Comparison of ENCODE assay signal across 13 mouse cellular contexts in the genomic region with DNA sequence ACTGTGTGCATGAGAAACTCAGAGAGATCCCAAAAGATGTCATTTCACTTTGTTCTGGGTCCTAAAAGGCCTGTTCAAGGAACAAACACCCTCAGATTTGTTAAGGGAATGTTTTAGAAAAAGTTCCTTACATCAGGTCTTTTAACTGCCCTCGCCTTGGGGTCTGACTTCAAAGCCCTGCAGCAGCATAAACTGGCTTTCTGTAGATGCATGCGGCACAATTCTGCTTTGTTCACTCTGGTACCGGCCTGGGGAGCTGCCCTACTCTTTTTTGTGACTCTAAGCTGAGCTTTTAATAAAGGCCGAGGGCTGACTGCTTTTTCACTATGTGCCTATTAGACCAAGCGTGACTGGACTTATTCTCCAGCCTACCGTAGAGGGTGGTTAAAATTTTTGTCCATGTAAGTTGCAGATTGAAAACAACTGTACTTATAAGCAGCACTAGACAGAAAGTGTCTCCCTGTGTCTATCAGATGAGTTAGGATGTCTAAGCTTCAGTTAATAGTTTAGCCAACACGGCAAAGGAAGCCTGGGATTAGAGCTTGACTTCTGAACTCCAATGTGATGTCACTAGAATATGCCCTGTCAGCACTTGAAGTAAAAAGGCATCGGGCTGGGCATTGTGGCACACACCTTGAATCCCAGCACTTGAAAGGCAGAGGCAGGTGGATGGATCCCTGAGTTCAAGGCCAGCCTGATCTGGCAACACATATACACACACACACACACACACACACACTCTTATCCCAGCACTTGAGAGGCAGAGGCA. TPM values are rescaled to one million over a fixed set of nuclear protein-coding genes. Genes with fewer than 3 reads are reported as not detected.
A peak's percentile ranks its signal among the peaks of the same experiment; 100 is the strongest.
DNase-seq lines count a peak whose midpoint lies in the region; ATAC-seq lines count a peak whose summit lies in the region.
"Had no signal": no experiment of that assay in that cellular context is flagged by ENCODE, and none has a peak within 500 bp of the region (broad histone marks: within the 10 kb centered on the region; RNA-seq: fewer than 3 reads in every experiment).

No protein-coding gene starts in this region.

- H3K9ac ChIP-seq in hindbrain, embryonic 16.5 days (ENCODE audit: low read depth, low read length) = no peak overlapping the region
- H3K9ac ChIP-seq in embryonic facial prominence, embryonic 14.5 days (ENCODE audit: low read depth, low read length) = peak overlapping the region; percentile 5; the same call in 1 of the 2 replicates
- no peak overlapping the region for H3K9ac ChIP-seq in kidney, embryonic 15.5 days
- H3K9ac ChIP-seq in midbrain, embryonic 15.5 days = no peak overlapping the region
- H3K9ac ChIP-seq: embryonic facial prominence, embryonic 15.5 days had no signal

- H3K4me2 ChIP-seq in hindbrain, embryonic 16.5 days (ENCODE audit: low read length) = no peak overlapping the region
- H3K4me2 ChIP-seq in embryonic facial prominence, embryonic 14.5 days (ENCODE audit: low read depth, low read length) = no peak overlapping the region
- H3K4me2 ChIP-seq in kidney, embryonic 15.5 days = no peak overlapping the region
- H3K4me2 ChIP-seq in midbrain, embryonic 15.5 days = no peak overlapping the region
- H3K4me2 ChIP-seq: embryonic facial prominence, embryonic 15.5 days had no signal

- no peaks in the 10 kb centered on the region for H3K9me3 ChIP-seq in hindbrain, embryonic 10.5 days
- no peaks in the 10 kb centered on the region for H3K9me3 ChIP-seq in hindbrain, embryonic 16.5 days (ENCODE audit: control insufficient read depth, low read length)
- no peaks in the 10 kb centered on the region for H3K9me3 ChIP-seq in embryonic facial prominence, embryonic 14.5 days (ENCODE audit: control insufficient read depth, low read length)
- no peaks in the 10 kb centered on the region for H3K9me3 ChIP-seq in kidney, embryonic 15.5 days (replicated peaks)
- no peaks in the 10 kb centered on the region for H3K9me3 ChIP-seq in midbrain, embryonic 15.5 days
- H3K9me3 ChIP-seq: embryonic facial prominence, embryonic 15.5 days had no signal

- 48% methylated on average over 8 of the region's 8 CpGs for WGBS in hindbrain, embryonic 10.5 days
- 32% methylated on average over 8 of the region's 8 CpGs for WGBS in hindbrain, embryonic 16.5 days
- WGBS in embryonic facial prominence, embryonic 14.5 days = 43% methylated on average over 8 of the region's 8 CpGs
- WGBS in kidney, embryonic 15.5 days = 77% methylated on average over 8 of the region's 8 CpGs
- WGBS in midbrain, embryonic 15.5 days = 17% methylated on average over 8 of the region's 8 CpGs

- peak overlapping the region; percentile 77 for H3K27ac ChIP-seq in hindbrain, embryonic 10.5 days
- H3K27ac ChIP-seq in hindbrain, embryonic 16.5 days (ENCODE audit: low read depth, low read length) = no peak overlapping the region
- H3K27ac ChIP-seq in embryonic facial prominence, embryonic 14.5 days (replicated peaks; ENCODE audit: low read depth, low read length) = no peak overlapping the region
- H3K27ac ChIP-seq in kidney, embryonic 15.5 days = peak overlapping the region; percentile 77
- peak overlapping the region; percentile 7; the same call in 1 of the 2 replicates for H3K27ac ChIP-seq in midbrain, embryonic 15.5 days
- H3K27ac ChIP-seq: embryonic facial prominence, embryonic 15.5 days had no signal

- peaks cover 16% of the 10 kb centered on the region for H3K4me1 ChIP-seq in hindbrain, embryonic 10.5 days (replicated peaks)
- no peaks in the 10 kb centered on the region for H3K4me1 ChIP-seq in hindbrain, embryonic 16.5 days (ENCODE audit: control insufficient read depth, insufficient read depth, low read depth, low read length)
- H3K4me1 ChIP-seq in embryonic facial prominence, embryonic 14.5 days (ENCODE audit: control insufficient read depth, insufficient read depth, low read length) = no peaks in the 10 kb centered on the region
- H3K4me1 ChIP-seq in kidney, embryonic 15.5 days = 0 out of 2 replicates have a peak, but pooled peaks cover 7% of the 10 kb centered on the region
- H3K4me1 ChIP-seq in midbrain, embryonic 15.5 days = peaks cover 5% of the 10 kb centered on the region; the same call in 1 of the 2 replicates

- H3K27me3 ChIP-seq in hindbrain, embryonic 10.5 days (ENCODE audit: insufficient read depth, poor library complexity, severe bottlenecking) = no peaks in the 10 kb centered on the region
- no peaks in the 10 kb centered on the region for H3K27me3 ChIP-seq in hindbrain, embryonic 16.5 days (replicated peaks; ENCODE audit: control insufficient read depth, insufficient read depth, low read length)
- H3K27me3 ChIP-seq in embryonic facial prominence, embryonic 14.5 days (replicated peaks; ENCODE audit: control insufficient read depth, insufficient read depth, low read length) = no peaks in the 10 kb centered on the region
- H3K27me3 ChIP-seq in kidney, embryonic 15.5 days = no peaks in the 10 kb centered on the region
- no peaks in the 10 kb centered on the region for H3K27me3 ChIP-seq in midbrain, embryonic 15.5 days (replicated peaks)
- H3K27me3 ChIP-seq: embryonic facial prominence, embryonic 15.5 days; Patski had no signal

- H3K36me3 ChIP-seq in hindbrain, embryonic 10.5 days = peaks cover 71% of the 10 kb centered on the region
- H3K36me3 ChIP-seq in hindbrain, embryonic 16.5 days (ENCODE audit: control insufficient read depth, insufficient read depth, low read length) = peaks cover 7% of the 10 kb centered on the region
- H3K36me3 ChIP-seq in embryonic facial prominence, embryonic 14.5 days (ENCODE audit: control insufficient read depth, insufficient read depth, low read length) = peaks cover 47% of the 10 kb centered on the region
- H3K36me3 ChIP-seq in kidney, embryonic 15.5 days = peaks cover 69% of the 10 kb centered on the region
- peaks cover 11% of the 10 kb centered on the region; the same call in 1 of the 2 replicates for H3K36me3 ChIP-seq in midbrain, embryonic 15.5 days (replicated peaks)

- H3K4me3 ChIP-seq in hindbrain, embryonic 10.5 days = no peak overlapping the region
- no peak overlapping the region for H3K4me3 ChIP-seq in hindbrain, embryonic 16.5 days (ENCODE audit: low read length)
- H3K4me3 ChIP-seq in embryonic facial prominence, embryonic 14.5 days (ENCODE audit: low read depth, low read length) = no peak overlapping the region
- no peak overlapping the region for H3K4me3 ChIP-seq in kidney, embryonic 15.5 days (replicated peaks)
- H3K4me3 ChIP-seq in midbrain, embryonic 15.5 days = no peak overlapping the region
- H3K4me3 ChIP-seq: embryonic facial prominence, embryonic 15.5 days had no signal

- ATAC-seq in hindbrain, embryonic 16.5 days = no peak
- ATAC-seq in embryonic facial prominence, embryonic 14.5 days (ENCODE audit: low read depth) = no peak
- no peak for ATAC-seq in kidney, embryonic 15.5 days (replicated peaks; ENCODE audit: low FRiP score)
- no peak for ATAC-seq in midbrain, embryonic 15.5 days (replicated peaks)
- ATAC-seq: Patski had no signal

- no peak for DNase-seq in hindbrain, embryonic 10.5 days (ENCODE audit: low spot score)
- DNase-seq in embryonic facial prominence, embryonic 14.5 days (ENCODE audit: low spot score) = peak; percentile 7
- DNase-seq in frontal cortex, postnatal 25 days (ENCODE audit: low spot score in 2 of 2) = no peak
- no peak for DNase-seq in layer of hippocampus, adult 18-20 months (ENCODE audit: low spot score in 2 of 2)
- DNase-seq in thymus, postnatal 25 days = no peak
- DNase-seq: gastrocnemius, postnatal 14 days; heart, postnatal 14 days; spleen, adult 18-20 months had no signal

RNA-seq across cellular contexts. Expression of a gene that starts 15.6 kb away (rescaled TPM):
- 128 and 136 TPM in 2 replicates for polyA plus RNA-seq in hindbrain, embryonic 10.5 days (2016; fragmentation: Nextera tagmentation; extraction: Ambion mirVana)
- polyA plus RNA-seq in hindbrain, embryonic 16.5 days (2015; fragmentation: Nextera tagmentation; extraction: Ambion mirVana) = 73.5 and 77.2 TPM in 2 replicates
- 139 and 143 TPM in 2 replicates for polyA plus RNA-seq in embryonic facial prominence, embryonic 14.5 days (2014; fragmentation: Nextera tagmentation; extraction: Ambion mirVana)
- 137 and 142 TPM in 2 replicates for polyA plus RNA-seq in kidney, embryonic 15.5 days (2015; fragmentation: Nextera tagmentation; extraction: Ambion mirVana)
- 75.5 and 76.6 TPM in 2 replicates for polyA plus RNA-seq in midbrain, embryonic 15.5 days (2015; fragmentation: Nextera tagmentation; extraction: Ambion mirVana)
- 10 to 100 TPM; 91.8 to 94.8 TPM for total RNA-seq in layer of hippocampus, adult 18-20 months (2021)

RNA-seq across cellular contexts. Expression of a gene that starts 15.6 kb away (rescaled TPM):
- polyA plus RNA-seq in hindbrain, embryonic 10.5 days (2016; fragmentation: Nextera tagmentation; extraction: Ambion mirVana) = 138 and 149 TPM in 2 replicates
- 64.0 and 69.2 TPM in 2 replicates for polyA plus RNA-seq in hindbrain, embryonic 16.5 days (2015; fragmentation: Nextera tagmentation; extraction: Ambion mirVana)
- 112 and 119 TPM in 2 replicates for polyA plus RNA-seq in embryonic facial prominence, embryonic 14.5 days (2014; fragmentation: Nextera tagmentation; extraction: Ambion mirVana)
- polyA plus RNA-seq in kidney, embryonic 15.5 days (2015; fragmentation: Nextera tagmentation; extraction: Ambion mirVana) = 151 and 165 TPM in 2 replicates
- 59.2 and 59.7 TPM in 2 replicates for polyA plus RNA-seq in midbrain, embryonic 15.5 days (2015; fragmentation: Nextera tagmentation; extraction: Ambion mirVana)
- 10 to 100 TPM; 29.4 to 30.5 TPM for total RNA-seq in layer of hippocampus, adult 18-20 months (2021)

RNA-seq across cellular contexts. Expression of a gene that starts 41.3 kb away (rescaled TPM):
- polyA plus RNA-seq in hindbrain, embryonic 10.5 days (2016; fragmentation: Nextera tagmentation; extraction: Ambion mirVana) = 3.5 and 4.6 TPM in 2 replicates
- 12.9 and 14.7 TPM in 2 replicates for polyA plus RNA-seq in hindbrain, embryonic 16.5 days (2015; fragmentation: Nextera tagmentation; extraction: Ambion mirVana)
- 3.4 and 4.1 TPM in 2 replicates for polyA plus RNA-seq in embryonic facial prominence, embryonic 14.5 days (2014; fragmentation: Nextera tagmentation; extraction: Ambion mirVana)
- polyA plus RNA-seq in kidney, embryonic 15.5 days (2015; fragmentation: Nextera tagmentation; extraction: Ambion mirVana) = 1.4 and 2.3 TPM in 2 replicates
- 11.2 and 11.9 TPM in 2 replicates for polyA plus RNA-seq in midbrain, embryonic 15.5 days (2015; fragmentation: Nextera tagmentation; extraction: Ambion mirVana)
- 1 to 10 TPM; 5.9 to 6.1 TPM for total RNA-seq in layer of hippocampus, adult 18-20 months (2021)

RNA-seq across cellular contexts. Expression of a gene that starts 47.2 kb away (rescaled TPM):
- 3.5 and 5.1 TPM in 2 replicates for polyA plus RNA-seq in hindbrain, embryonic 10.5 days (2016; fragmentation: Nextera tagmentation; extraction: Ambion mirVana)
- polyA plus RNA-seq in hindbrain, embryonic 16.5 days (2015; fragmentation: Nextera tagmentation; extraction: Ambion mirVana) = 0.79 and 0.94 TPM in 2 replicates
- 10.6 and 14.3 TPM in 2 replicates for polyA plus RNA-seq in embryonic facial prominence, embryonic 14.5 days (2014; fragmentation: Nextera tagmentation; extraction: Ambion mirVana)
- polyA plus RNA-seq in kidney, embryonic 15.5 days (2015; fragmentation: Nextera tagmentation; extraction: Ambion mirVana) = 4.8 and 6.5 TPM in 2 replicates
- polyA plus RNA-seq in midbrain, embryonic 15.5 days (2015; fragmentation: Nextera tagmentation; extraction: Ambion mirVana) = 0.82 and 1.4 TPM in 2 replicates
- under 1 TPM; 0.76 to 0.92 TPM for total RNA-seq in layer of hippocampus, adult 18-20 months (2021)

RNA-seq across cellular contexts. Expression of a gene that starts 50.8 kb away (rescaled TPM):
- 498 and 516 TPM in 2 replicates for polyA plus RNA-seq in hindbrain, embryonic 10.5 days (2016; fragmentation: Nextera tagmentation; extraction: Ambion mirVana)
- 362 and 376 TPM in 2 replicates for polyA plus RNA-seq in hindbrain, embryonic 16.5 days (2015; fragmentation: Nextera tagmentation; extraction: Ambion mirVana)
- polyA plus RNA-seq in embryonic facial prominence, embryonic 14.5 days (2014; fragmentation: Nextera tagmentation; extraction: Ambion mirVana) = 801 and 834 TPM in 2 replicates
- polyA plus RNA-seq in kidney, embryonic 15.5 days (2015; fragmentation: Nextera tagmentation; extraction: Ambion mirVana) = 631 and 634 TPM in 2 replicates
- polyA plus RNA-seq in midbrain, embryonic 15.5 days (2015; fragmentation: Nextera tagmentation; extraction: Ambion mirVana) = 308 and 311 TPM in 2 replicates
- 100 to 1,000 TPM; 195 to 196 TPM for total RNA-seq in layer of hippocampus, adult 18-20 months (2021)

Comparison
In these comparisons a context has a peak if more than half of its experiments do, and no peak if none do; other contexts are left out.
1. H3K27ac ChIP-seq: peak in hindbrain, embryonic 10.5 days (single experiment), kidney, embryonic 15.5 days (single experiment) and midbrain, embryonic 15.5 days (single experiment); none in hindbrain, embryonic 16.5 days (single experiment) and embryonic facial prominence, embryonic 14.5 days (single experiment).